Mouse (Mus musculus): Measurements from ENCODE around the gene Ercc6l2. TPM values are rescaled to one million over a fixed set of nuclear protein-coding genes. Genes with fewer than 3 reads are reported as not detected.

Ercc6l2 gene
- total RNA-seq (2021), result 10 to 100 TPM; 15.5 to 16.5 TPM

DNA sequence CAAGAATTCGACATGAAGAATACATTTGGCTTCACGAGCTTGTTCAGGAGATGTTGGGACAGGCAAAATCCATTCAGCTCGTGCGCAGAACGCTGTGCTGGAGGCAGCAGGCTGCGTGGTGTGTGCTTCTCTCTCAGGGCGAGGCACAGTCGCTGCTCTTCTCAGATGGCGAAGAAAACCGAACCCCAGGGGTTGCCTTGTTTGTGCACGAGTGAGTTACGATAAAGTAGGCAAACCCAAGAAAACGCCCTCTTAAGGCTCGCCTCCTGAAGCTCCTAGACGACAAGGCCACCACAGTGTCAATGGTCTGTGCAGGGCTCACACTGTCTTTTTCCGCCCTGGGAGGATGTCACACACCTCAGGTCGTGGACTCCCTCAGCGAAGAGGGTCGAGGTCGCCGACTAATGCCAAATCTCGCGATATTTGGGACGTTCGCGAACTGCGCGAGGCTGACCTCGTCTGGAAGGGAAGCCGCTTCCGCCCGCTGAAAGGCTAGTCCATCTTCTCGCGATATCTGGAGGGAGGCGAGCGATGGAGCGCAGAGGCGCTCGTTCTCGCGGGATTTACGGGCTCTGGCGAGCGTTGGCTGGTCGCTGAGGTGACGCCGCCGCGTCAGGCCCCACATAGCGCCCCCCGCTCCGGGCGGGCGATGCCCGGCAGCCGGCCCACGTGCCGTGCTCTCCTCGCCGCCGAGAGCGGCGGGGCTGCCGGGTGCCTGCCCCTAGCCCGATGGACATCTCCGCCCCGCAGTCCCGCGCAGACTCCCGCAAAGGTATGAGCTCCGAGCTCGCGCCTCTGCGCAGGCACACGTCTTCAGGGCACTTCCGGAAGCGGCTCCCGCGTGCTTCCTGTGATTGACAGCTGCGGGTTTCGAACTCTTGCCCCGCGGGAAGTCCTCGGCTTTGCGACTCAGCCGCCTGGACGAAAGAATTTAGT, at the start of gene Ercc6l2:
Gene Ercc6l2, plus strand, starts transcription at position 495 of the 936 bp plus-strand sequence.
- intact Hi-C loops (cut with DNase I), result loop anchor here (5.0 kb wide), 2 partner anchors 243 to 388 kb away; partner anchors contain the start of gene Ptch1
- peak; percentile 99 for DNase-seq (ENCODE audit: extremely low spot score in 1 of 2, low spot score in 2 of 2)

DNA sequence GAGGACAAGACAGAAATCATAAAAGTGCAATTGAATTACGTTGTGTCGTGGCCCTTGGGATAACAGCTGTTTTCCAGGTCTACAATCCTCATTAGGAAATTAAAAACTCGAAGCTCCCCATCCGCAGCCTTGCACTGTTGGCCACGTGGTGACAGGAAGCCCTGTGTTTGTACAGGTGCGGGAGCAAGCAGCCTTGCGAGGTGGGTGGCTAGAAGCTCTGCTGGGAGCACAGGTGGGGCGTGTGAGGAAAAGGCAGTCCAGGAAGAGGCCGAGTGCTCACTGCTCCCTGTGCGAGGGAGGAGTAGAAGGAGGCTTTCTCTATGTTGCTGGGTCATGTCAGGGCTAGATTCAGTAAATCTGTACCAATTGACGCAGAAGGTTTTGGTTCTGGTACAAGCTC, 49.0 kb upstream of the Ercc6l2 start:
- DNase-seq (ENCODE audit: extremely low spot score in 1 of 2, low spot score in 2 of 2), result peak in 1 of 2 experiments; percentile 31
- intact Hi-C loops (cut with DNase I), result no loop called here

DNA sequence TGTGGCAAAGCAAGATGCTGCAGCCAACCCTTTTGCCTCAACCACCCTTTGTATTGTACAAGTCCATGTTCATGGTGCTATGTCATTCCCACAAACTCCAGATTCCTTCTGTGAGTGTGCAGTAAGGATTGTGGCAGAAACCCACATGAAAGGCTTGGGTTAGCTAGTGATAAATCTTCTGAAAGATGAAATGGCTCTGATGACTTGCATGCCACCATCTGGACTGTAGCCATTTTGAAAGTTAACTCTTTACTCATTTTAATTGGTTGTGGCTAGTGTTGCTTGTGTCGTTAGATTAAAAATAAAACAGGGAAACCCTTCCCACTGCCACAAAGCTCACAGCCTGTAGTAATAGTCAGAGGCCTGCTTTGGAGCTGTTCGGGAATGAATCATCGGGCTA, 44.0 kb upstream of the Ercc6l2 start:
- intact Hi-C loops (cut with DNase I), result no loop called here
- DNase-seq (ENCODE audit: extremely low spot score in 1 of 2, low spot score in 2 of 2), result no peak

DNA sequence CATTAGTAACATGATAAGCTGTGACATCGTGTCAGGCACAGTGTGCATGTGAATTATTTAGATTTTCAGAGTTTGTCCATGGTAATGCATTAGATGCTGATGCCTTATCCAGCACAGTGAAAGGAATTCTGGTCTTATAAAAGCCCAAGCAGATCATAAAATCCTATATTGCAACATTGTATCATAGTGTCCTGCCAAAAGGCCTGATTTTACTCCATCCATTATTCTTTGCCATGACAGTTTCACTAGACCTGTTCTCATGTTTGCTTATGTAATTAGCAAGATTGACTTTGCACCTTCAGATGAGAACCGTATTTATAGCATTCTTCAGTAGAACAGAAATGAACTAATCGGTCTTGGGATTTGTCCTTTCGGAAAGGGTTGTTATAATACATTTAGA, 36.1 kb upstream of the Ercc6l2 start:
- intact Hi-C loops (cut with DNase I), result no loop called here
- DNase-seq (ENCODE audit: extremely low spot score in 1 of 2, low spot score in 2 of 2), result no peak

DNA sequence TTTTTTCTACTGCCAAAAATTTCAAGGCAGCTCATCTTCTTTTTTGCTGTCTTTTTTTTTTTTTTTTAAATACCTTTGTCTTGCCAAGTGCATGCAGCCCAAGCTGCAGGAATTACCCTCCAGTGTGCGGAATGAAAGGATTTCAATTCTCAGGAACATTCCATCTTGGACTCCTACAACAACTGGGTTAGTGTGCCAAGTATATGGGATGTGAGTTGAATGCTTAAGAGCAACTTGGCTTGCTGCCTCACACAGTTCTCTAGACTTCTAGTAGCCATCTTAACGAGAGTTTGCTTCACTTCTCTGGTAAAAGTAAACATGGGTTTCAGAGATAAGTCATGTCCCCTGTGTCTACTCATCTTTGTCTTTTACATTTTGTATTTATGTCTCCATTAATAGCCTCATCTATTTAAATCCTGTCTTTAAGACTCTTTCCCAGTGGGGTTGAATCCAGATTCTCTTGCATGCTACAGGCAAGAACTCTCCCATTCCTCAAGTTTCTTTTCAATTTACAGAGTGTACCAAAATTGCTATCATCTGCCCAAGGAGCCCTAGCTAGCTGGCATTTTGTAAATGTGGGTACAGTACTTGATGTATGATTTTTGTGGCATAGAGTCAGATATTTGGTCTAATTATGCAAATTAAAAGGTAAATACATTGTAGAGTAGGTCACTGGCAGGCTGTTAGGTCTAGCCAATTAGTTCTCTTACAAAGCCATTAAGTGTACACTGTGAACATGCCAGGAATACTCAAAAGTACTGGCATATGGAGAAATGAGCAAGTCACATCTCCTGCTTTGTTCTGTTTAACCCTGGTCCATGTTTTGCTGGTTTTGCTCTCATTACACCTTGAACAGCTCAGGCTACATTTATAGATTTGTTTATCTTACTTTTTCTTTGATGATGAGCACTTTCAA, 35.4 kb upstream of the Ercc6l2 start:
- peak; percentile 39 to 76 for DNase-seq (ENCODE audit: extremely low spot score in 1 of 2, low spot score in 2 of 2)

DNA sequence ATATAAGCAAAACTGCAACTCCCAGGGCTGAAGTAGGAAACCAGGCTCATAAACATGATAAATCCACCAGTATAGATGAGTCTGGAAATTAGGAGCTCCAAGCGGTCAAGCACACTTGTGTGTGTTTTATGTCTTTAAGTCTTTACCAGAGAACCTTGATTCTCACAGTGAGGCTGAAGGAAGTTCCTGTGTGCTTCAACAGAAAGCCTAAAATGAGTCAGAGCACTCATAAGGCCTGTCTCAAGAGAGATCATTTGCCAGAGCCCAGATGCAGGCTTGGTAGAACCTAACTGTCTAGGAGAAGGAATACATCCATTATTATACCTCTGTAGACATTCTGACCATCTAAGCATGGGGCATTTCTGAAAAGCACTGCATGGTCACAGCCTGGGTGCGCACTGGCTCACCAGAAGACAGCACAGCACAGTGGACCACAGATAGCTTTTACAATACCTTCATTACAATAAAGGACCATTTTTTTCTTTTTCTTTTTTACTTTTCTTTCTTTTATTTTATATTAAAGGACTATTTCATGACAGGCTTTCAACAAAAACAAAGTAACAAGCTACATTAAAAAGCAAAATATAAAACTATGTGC, 22.7 kb upstream of the Ercc6l2 start:
- DNase-seq (ENCODE audit: extremely low spot score in 1 of 2, low spot score in 2 of 2), result no peak
- intact Hi-C loops (cut with DNase I), result no loop called here

More for the DNA sequence above, 35.4 kb upstream of the Ercc6l2 start:
- intact Hi-C loops (cut with DNase I), result no loop called here

DNA sequence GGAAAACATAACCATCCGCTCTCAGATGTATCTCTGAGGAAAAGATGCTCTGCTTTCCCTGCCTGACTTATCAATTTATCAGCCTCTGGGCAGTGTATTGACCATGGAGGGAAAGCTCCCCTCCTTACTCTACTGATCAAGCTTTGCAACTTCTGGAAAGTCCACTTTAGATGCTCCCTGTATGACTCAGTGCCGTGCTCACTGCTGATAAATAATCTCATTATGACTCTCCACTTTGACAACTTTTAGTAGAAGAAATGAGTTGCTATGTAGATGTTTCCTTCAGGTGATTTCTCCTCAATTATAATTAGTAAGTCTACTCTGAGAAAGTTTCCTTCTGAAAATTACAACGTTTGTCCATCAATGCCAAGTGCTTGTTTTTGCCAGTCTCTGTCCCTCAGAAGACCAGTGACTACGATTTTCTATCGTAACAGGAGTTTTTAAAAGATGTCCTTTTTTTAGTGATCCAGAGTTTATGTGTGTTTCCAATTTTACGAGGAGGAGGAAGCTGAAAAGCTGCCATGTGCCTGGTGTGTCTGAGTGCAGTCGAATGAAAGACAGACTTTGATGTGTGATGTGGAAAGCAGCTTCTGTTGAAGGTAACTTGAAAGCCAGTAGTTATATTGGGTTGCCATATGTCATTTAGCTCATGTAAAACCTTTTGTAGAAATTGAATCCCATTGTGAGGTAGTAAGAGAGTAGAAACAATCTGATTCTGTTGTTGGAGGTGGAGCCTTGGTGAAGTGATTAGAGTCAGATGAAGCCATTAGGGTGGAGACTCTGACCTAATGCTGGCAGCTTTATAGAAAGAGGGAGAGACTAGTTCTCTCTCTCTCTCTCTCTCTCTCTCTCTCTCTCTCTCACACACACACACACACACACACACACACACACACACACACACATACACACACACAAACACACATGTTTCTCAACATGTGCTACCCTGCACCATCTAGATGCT, 21.4 kb upstream of the Ercc6l2 start:
- DNase-seq (ENCODE audit: extremely low spot score in 1 of 2, low spot score in 2 of 2), result no peak

DNA sequence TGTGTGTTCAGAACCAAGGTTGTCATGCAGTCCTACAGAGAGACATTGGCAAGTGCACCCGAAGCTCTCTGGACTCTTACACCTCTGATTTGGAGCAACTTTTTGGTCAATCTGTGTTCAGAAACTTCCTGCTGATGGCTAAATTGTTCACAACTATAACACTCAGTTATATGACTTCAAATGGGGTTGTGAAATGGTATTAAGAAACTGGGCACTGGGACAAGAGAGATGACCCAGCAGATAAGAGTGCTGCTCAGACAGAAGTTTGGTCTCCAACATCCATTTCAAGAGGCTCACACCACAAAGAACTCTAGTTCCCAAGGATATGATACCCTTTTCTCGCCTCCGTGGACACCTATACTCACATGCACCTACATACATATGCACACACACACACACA, 16.4 kb upstream of the Ercc6l2 start:
- intact Hi-C loops (cut with DNase I), result no loop called here
- no peak for DNase-seq (ENCODE audit: extremely low spot score in 1 of 2, low spot score in 2 of 2)

More for the DNA sequence above, 21.4 kb upstream of the Ercc6l2 start:
- intact Hi-C loops (cut with DNase I), result no loop called here

DNA sequence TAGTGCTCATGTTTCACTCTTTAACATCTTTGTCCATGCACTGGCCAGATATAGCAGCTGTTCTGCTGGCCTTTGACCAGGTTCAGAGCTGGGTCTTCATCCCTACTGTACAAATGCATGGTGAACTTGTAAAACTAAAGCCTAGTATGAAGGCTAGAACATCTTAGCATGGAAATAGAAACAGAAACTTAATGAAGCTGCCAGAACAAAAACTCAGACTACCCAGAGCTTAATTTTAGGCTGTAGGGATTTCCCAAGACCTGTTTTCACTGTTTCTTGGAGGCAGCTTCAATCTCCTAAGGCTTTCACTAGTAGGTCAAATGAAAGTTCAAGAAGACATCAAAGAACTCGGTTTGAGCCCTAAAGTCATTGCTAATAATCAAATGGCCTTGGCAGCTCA, 15.1 kb upstream of the Ercc6l2 start:
- no peak for DNase-seq (ENCODE audit: extremely low spot score in 1 of 2, low spot score in 2 of 2)
- intact Hi-C loops (cut with DNase I), result no loop called here

DNA sequence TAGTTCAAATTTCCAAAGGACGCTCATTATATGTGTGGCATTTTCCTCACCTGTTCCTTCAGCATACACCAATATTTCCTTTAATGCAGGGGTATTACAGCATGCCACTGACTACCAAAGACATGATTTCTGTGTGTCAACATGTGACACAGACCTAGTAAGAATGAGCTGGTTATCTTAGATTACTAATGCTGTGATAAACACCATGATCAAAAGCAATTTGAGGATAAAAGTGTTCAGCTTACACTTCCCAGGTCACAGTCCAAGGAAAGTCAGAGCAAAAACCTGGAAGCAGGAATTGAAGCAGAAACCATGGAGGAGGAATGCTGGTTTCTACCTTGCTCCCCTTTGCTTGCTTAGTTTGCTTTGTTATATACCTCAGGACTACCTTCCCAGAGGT, 13.8 kb upstream of the Ercc6l2 start:
- DNase-seq (ENCODE audit: extremely low spot score in 1 of 2, low spot score in 2 of 2), result no peak
- intact Hi-C loops (cut with DNase I), result no loop called here

DNA sequence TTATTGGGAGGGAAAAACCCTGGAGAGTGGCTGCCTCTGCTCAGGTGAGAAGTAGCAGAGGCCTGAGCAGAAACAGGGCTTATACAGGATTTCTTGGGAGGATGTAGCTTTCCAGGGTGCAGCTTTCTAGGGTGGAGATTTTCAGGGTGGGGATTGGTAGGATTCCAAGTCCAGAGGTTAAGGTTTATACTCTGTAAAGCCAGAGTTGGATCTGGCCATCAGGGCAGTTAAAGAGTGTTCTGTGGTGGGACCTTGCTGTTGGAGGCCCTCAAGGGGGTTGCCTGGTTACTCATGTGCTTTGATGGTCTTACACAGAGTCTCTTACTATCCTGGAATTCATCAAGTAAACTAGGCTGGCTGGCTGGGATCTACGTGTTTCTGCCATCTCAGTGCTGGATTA, 7.8 kb upstream of the Ercc6l2 start:
- intact Hi-C loops (cut with DNase I), result no loop called here
- DNase-seq (ENCODE audit: extremely low spot score in 1 of 2, low spot score in 2 of 2), result no peak

DNA sequence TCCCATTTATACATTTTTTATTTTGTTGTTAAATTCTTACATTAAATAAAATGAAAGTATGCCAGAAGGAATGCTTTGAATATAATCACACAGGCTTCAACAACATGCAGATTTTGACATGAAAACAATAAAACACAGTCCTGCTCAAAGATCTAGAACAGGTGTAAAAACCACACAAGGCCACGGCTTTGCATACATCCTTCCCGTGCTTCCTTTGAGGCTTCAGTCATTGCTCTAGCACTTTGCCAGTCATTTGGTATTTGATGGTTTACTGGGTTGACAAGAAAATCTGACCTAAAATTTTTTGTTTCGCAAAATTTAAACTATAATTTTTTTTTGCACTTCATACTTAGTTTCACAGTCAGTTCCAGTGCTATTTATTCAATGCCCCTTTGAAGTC, 7.1 kb upstream of the Ercc6l2 start:
- no peak for DNase-seq (ENCODE audit: extremely low spot score in 1 of 2, low spot score in 2 of 2)
- intact Hi-C loops (cut with DNase I), result no loop called here

DNA sequence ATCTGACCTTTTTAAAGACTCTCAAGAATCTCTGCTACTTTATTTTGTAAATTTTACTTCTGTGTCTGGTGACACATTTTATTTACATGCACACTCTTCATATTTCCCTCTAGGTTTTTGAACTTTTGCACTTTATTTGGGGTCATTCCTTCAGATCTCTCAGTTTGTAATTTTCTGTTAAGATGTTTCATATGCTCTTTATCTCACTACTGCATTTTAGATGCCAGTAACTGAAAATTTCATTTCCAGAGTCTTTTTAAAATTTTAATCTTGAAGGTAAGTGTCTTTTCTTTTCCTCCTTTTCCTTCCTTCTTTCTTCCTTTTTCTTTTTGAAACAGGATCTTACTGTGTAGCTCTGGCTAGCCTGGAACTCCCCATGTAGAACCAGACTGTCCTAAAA, 3.6 kb upstream of the Ercc6l2 start:
- intact Hi-C loops (cut with DNase I), result no loop called here
- no peak for DNase-seq (ENCODE audit: extremely low spot score in 1 of 2, low spot score in 2 of 2)

DNA sequence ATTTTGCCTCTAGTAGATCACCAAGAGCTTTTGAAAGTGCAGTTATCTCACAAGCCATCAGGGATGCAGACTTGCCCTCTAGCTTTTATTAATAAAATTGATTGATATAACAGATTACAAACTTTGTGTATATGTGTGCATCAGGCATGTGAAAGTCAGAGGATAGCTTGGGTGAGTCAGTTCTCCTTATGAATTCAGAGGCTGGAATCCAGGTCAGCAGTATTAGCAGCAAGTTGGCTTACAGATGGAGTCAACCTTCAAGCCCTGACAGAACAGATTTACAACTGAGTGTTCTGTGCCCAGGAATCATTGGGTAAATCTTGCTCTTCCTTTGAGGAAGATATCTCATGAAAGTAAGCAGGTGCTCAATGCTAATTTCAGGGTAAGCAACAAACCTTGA, 891 bp downstream of the Ercc6l2 start:
- DNase-seq (ENCODE audit: extremely low spot score in 1 of 2, low spot score in 2 of 2), result no peak
- intact Hi-C loops (cut with DNase I), result loop anchor here (5.0 kb wide), 2 partner anchors 244 to 389 kb away; partner anchors contain the start of gene Ptch1

DNA sequence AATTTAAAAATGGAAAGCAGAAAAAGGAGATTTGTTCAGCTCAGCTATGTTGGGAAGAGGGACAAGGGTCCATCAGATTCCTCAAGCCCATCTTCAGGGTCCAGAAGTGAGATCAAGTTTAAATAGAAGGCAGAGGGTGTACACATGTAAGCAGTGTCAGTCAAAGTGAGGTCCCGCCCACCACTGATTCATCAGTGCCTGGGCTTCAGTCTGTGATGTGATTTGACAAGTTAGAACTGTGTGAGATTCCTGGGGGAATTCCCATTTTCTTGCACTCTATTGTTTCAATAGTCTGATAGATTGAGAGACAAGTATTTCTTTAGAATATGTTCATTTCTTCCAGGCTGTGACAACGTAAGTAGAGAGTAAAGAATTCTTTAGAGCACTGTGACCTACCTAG, 30.7 kb downstream of the Ercc6l2 start:
- intact Hi-C loops (cut with DNase I), result no loop called here
- DNase-seq (ENCODE audit: extremely low spot score in 1 of 2, low spot score in 2 of 2), result no peak

DNA sequence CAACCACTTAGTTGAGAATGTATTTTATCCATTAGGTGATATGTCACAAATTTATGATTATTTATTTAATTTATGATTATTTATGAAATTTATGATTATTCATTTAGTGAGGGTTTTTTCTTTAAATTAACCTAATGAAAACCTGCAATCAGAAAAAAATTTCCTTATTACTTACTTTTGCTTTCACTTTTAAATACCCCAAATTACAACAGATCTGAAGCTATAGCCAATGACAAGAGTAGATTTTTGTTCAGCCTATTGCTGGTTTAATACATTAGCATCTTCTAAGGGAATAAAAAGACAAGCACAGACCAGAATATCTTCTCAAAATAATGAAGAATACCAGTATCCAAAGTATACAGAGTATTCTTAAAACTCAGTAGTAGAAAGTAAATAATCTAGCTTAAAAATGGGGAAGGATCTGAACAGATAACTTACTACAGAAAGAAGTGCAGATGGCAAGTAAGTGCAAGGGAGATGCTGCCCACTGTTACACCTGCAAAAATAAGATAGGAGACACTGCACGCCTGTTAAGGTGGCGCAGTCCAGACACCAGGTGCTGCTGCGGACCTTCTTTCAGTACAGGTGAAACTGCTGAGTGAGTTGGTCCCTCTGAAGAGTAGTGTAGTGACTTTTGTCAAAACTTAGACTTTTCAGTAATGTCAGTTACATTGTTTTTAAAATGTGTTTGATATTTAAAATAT, 35.4 kb downstream of the Ercc6l2 start:
- no peak for DNase-seq (ENCODE audit: extremely low spot score in 1 of 2, low spot score in 2 of 2)
- intact Hi-C loops (cut with DNase I), result no loop called here

DNA sequence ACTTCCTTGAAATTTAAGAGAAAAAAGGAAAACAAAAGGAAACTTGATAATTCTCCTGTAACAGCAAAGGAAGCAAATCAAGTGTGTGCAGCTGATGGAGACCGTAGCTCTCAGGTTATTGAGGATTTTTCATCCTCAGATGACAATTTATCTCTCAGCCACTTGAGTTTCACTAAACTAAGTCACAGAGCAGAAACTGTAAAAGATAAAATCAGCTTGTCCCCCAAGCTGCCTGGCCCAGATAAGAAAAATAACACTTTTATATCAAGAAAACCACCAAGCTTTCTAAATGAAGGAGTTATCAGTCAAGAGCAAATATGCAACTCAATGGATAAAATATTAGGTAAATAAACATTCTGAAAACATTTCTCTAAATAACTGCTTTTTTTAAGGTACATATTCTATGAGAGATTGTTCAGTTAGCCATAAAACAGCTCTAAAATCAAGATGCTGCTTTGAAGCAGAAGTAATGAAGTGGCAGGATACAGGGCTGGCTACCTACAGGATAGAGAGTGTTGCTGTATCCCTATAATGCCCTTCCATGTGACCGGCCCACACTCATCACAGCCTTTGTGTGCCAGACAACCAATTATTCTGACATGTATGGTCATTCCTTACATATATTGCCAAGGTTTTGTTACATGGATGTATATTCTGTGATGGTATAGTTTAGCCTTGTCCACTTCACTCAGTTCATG, 57.7 kb downstream of the Ercc6l2 start:
- intact Hi-C loops (cut with DNase I), result no loop called here
- no peak for DNase-seq (ENCODE audit: extremely low spot score in 1 of 2, low spot score in 2 of 2)
